8 mouse cellular contexts compared by ENCODE assay signal in the genomic region with DNA sequence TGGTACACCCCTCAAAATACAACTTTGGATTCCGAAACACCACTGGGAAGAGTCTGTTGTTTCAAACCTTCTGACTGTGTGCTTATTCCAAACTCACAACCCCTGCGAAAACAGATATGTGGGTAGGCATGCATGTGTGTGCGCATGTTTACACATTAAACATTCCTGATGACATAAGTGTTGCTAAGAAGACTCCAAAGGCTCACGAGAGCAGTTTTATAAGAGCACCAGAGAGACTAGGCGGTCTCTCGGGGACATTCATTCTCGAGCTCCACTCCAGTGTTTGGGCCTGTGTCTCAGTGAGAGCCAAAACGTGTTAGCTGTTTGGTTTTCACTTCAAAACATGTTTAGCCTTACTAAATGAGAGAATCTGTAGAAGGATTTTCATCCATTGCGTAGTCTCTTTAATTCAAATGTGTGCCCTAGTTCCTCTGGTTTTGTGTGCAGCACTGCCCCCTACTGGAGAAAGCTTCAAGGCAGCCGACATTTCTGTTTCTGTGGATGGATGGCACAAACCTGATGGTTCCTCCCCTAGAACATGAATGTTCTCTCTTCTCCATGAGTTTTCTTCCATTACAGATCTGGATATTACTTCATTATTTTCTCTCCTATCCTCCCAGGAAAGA. TPM values are rescaled to one million over a fixed set of nuclear protein-coding genes. Genes with fewer than 3 reads are reported as not detected.
DNase-seq lines count a peak whose midpoint lies in the region; ATAC-seq and TF ChIP-seq lines count a peak whose summit lies in the region.

No protein-coding gene starts in this region.

- ATAC-seq in kidney, embryonic 14.5 days (ENCODE audit: low FRiP score, low TSS enrichment): no peak
- ATAC-seq in erythroblast, adult 5-6 weeks (replicated peaks; ENCODE audit: low FRiP score, poor library complexity, severe bottlenecking): 0 out of 2 replicates have a peak, but pooled peaks have one; percentile 50
- ATAC-seq in hematopoietic stem cell, adult 5-6 weeks (replicated peaks in 1 of 2; ENCODE audit: insufficient read depth in 1 of 2, low FRiP score in 2 of 2, low TSS enrichment in 1 of 2, low read depth in 1 of 2, poor library complexity in 2 of 2, severe bottlenecking in 2 of 2): peak; percentile 44 to 52; a peak in 1 of 4 replicates

- TF ChIP-seq POLR2A in kidney, adult 2 months (IDR thresholded peaks at IDR 0.05; ENCODE audit: low read depth, low read length): no peak
- no peak for TF ChIP-seq POLR2A in brain, embryonic 14.5 days (IDR thresholded peaks at IDR 0.05; ENCODE audit: borderline replicate concordance, extremely low read depth, insufficient read depth, insufficient read length, poor library complexity, severe bottlenecking)

- 68% methylated on average over 10 of the region's 10 CpGs for WGBS in kidney, adult 2 months
- WGBS in kidney, embryonic 14.5 days: 69% methylated on average over 10 of the region's 10 CpGs
- 68% methylated on average over 10 of the region's 10 CpGs for WGBS in midbrain, embryonic 10.5 days

- no peaks in the 10 kb centered on the region for H3K27me3 ChIP-seq in kidney, adult 2 months (replicated peaks; ENCODE audit: control insufficient read depth, insufficient read depth, low read length)
- no peaks in the 10 kb centered on the region for H3K27me3 ChIP-seq in kidney, embryonic 14.5 days (ENCODE audit: control insufficient read depth, insufficient read depth, low read length)
- H3K27me3 ChIP-seq in midbrain, embryonic 10.5 days (ENCODE audit: low read depth, poor library complexity, severe bottlenecking): no peaks in the 10 kb centered on the region

- H3K4me1 ChIP-seq in kidney, adult 2 months (ENCODE audit: control insufficient read depth, insufficient read depth, low read length): no peaks in the 10 kb centered on the region
- no peaks in the 10 kb centered on the region for H3K4me1 ChIP-seq in kidney, embryonic 14.5 days (ENCODE audit: control insufficient read depth, insufficient read depth, low read length)
- H3K4me1 ChIP-seq in midbrain, embryonic 10.5 days: peaks cover 3% of the 10 kb centered on the region; the same call in 1 of the 2 replicates

- H3K4me2 ChIP-seq in kidney, embryonic 14.5 days (replicated peaks; ENCODE audit: low read depth, low read length): no peak overlapping the region

- H3K36me3 ChIP-seq in kidney, adult 2 months (ENCODE audit: control insufficient read depth, insufficient read depth, low read length): no peaks in the 10 kb centered on the region
- peaks cover 10% of the 10 kb centered on the region; the same call in 1 of the 2 replicates for H3K36me3 ChIP-seq in kidney, embryonic 14.5 days (ENCODE audit: control insufficient read depth, insufficient read depth, low read length)
- no peaks in the 10 kb centered on the region for H3K36me3 ChIP-seq in midbrain, embryonic 10.5 days

- no peak overlapping the region for H3K27ac ChIP-seq in kidney, adult 2 months (ENCODE audit: insufficient read depth, low read depth, low read length)
- no peak overlapping the region for H3K27ac ChIP-seq in kidney, embryonic 14.5 days (ENCODE audit: low read depth, low read length)
- no peak overlapping the region for H3K27ac ChIP-seq in midbrain, embryonic 10.5 days (replicated peaks)

- peak; percentile 84 for TF ChIP-seq CTCF in kidney, adult 2 months (conservative IDR thresholded peaks at IDR 0.05; ENCODE audit: insufficient read depth, insufficient read length, low read depth, low read length)
- peak; percentile 91 for TF ChIP-seq CTCF in brain, embryonic 14.5 days (IDR thresholded peaks at IDR 0.05; ENCODE audit: borderline replicate concordance, extremely low read depth, insufficient read depth, insufficient read length)

- peak; percentile 71 for DNase-seq in kidney, adult 2 months
- DNase-seq in brain, embryonic 14.5 days (ENCODE audit: low read depth): peak; percentile 89
- peak; percentile 55 for DNase-seq in left cerebral cortex, adult 11 months (ENCODE audit: low spot score)
- peak; percentile 66 for DNase-seq in midbrain, embryonic 10.5 days (ENCODE audit: low spot score)
- peak; percentile 83 for DNase-seq in testis, postnatal 10 days (ENCODE audit: low spot score)

- H3K9me3 ChIP-seq in kidney, embryonic 14.5 days (ENCODE audit: control insufficient read depth, low read length): no peaks in the 10 kb centered on the region
- H3K9me3 ChIP-seq in midbrain, embryonic 10.5 days (replicated peaks): no peaks in the 10 kb centered on the region

- no peak overlapping the region for H3K4me3 ChIP-seq in kidney, adult 2 months (ENCODE audit: insufficient read depth, low read depth, low read length)
- H3K4me3 ChIP-seq in kidney, embryonic 14.5 days (ENCODE audit: low read length): no peak overlapping the region
- H3K4me3 ChIP-seq in midbrain, embryonic 10.5 days: no peak overlapping the region

- no peak overlapping the region for H3K9ac ChIP-seq in kidney, embryonic 14.5 days (ENCODE audit: low read depth, low read length)

RNA-seq across cellular contexts. Expression of a gene that starts 24.2 kb away (rescaled TPM):
- 12.1 and 14.5 TPM in 2 replicates for polyA plus RNA-seq in kidney, adult 2 months (2012; rRNA removed)
- polyA plus RNA-seq in kidney, embryonic 14.5 days (2014; fragmentation: Nextera tagmentation; extraction: Ambion mirVana): 57.3 and 64.9 TPM in 2 replicates
- polyA plus RNA-seq in brain, embryonic 14.5 days (2012; rRNA removed): 16.0 and 19.7 TPM in 2 replicates
- total RNA-seq in erythroblast, adult 5-6 weeks (2015; ENCODE audit: low replicate concordance): 103 and 132 TPM in 2 replicates
- total RNA-seq in erythroblast, adult 5-6 weeks (2017; ENCODE audit: low replicate concordance): 56.5 and 76.3 TPM in 2 replicates
- 16.0 and 62.3 TPM in 2 replicates for total RNA-seq in hematopoietic stem cell, adult 5-6 weeks (2017)
- polyA plus RNA-seq in midbrain, embryonic 10.5 days (2016; fragmentation: Nextera tagmentation; extraction: Ambion mirVana): 47.4 and 55.2 TPM in 2 replicates
